Mouse (Mus musculus): ENCODE data around the gene Abr.

GRCm38 (mm10) chr11:76405626-76406264, 216.4 kb downstream of the Abr start:
- TF ChIP-seq TCF12 (IDR thresholded peaks at IDR 0.05; ENCODE audit: insufficient read depth, poor library complexity, severe bottlenecking), result no peak
- no peak for TF ChIP-seq POLR2A (IDR thresholded peaks at IDR 0.05; ENCODE audit: insufficient read length, low read depth)
- TF ChIP-seq POLR2AphosphoS2 (IDR thresholded peaks at IDR 0.05; ENCODE audit: insufficient read length, low read depth), result no peak
- no peak for TF ChIP-seq REST (IDR thresholded peaks at IDR 0.05; ENCODE audit: insufficient read depth, insufficient read length)
- no peak for TF ChIP-seq E2F4 (IDR thresholded peaks at IDR 0.05; ENCODE audit: insufficient read depth)
- TF ChIP-seq MYOD1 (IDR thresholded peaks at IDR 0.05; ENCODE audit: control insufficient read depth in 1 of 3, insufficient read length in 2 of 3, low read depth in 2 of 3), result no peak
